Mouse (Mus musculus): ENCODE measurements at regions not wholly inside any gene's neighbourhood (a gene's known extent, or its start where the extent isn't known, plus 50 kb on each side); places are given as distances from the start of the nearest gene placed in this dataset.
A peak's percentile ranks its signal among the peaks of the same experiment; 100 is the strongest.

- H3K4me3 ChIP-seq = no peak overlapping the region
- no peak overlapping the region for H3K27ac ChIP-seq
- no peak overlapping the region for H3K4me2 ChIP-seq (replicated peaks)
- 0 out of 2 replicates have a peak, but pooled peaks have one; percentile 4 for ATAC-seq (ENCODE audit: insufficient number of reproducible peaks, insufficient read depth, low FRiP score, low TSS enrichment)
- H3K4me1 ChIP-seq = peaks cover 10% of the 10 kb centered on the region; the same call in 1 of the 2 replicates
- H3K36me3 ChIP-seq = no peaks in the 10 kb centered on the region
- no peak overlapping the region for H3K9ac ChIP-seq
- peaks cover 2% of the 10 kb centered on the region; the same call in 1 of the 2 replicates for H3K27me3 ChIP-seq
- H3K9me3 ChIP-seq = no peaks in the 10 kb centered on the region
- 82% methylated on average over 8 of the region's 8 CpGs for WGBS
Observed at GRCm38 (mm10) chr12:71561918-71562572, 252.4 kb downstream of the Dact1 start.

GRCm38 (mm10) chr12:71563219-71563618 lies 253.5 kb downstream of the Dact1 start:
- H3K9me3 ChIP-seq = no peaks in the 10 kb centered on the region
- no peak overlapping the region for H3K4me3 ChIP-seq
- WGBS = 96% methylated on average over 4 of the region's 4 CpGs
- no peak overlapping the region for H3K4me2 ChIP-seq (replicated peaks)
- H3K27me3 ChIP-seq = peaks cover 2% of the 10 kb centered on the region; the same call in 1 of the 2 replicates
- H3K27ac ChIP-seq = no peak overlapping the region
- no peaks in the 10 kb centered on the region for H3K36me3 ChIP-seq
- peaks cover 12% of the 10 kb centered on the region; the same call in 1 of the 2 replicates for H3K4me1 ChIP-seq
- no peak for ATAC-seq (ENCODE audit: insufficient number of reproducible peaks, insufficient read depth, low FRiP score, low TSS enrichment)
- no peak overlapping the region for H3K9ac ChIP-seq

DNA sequence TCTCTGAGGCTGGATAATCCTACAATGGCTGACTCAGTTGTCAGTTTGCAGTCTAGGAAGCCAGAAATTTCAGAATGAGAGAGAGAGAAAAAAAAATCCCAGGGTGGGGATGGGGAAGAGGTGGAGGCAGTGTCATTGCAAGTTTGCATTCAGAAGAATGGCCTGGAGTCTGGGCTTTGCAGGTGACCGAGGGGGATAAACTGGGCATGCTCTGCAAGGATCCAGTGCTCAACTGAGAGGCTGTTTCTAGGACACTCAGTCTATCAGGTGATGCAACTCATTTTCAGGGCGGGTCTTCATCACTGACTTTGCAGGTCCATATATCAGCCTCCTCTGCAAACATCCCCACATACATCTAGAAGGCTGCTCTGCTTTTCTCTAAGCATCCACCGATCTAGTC lies 256.7 kb downstream of the Dact1 start:
- WGBS = 97% methylated on average over 3 of the region's 3 CpGs
- H3K4me1 ChIP-seq = peaks cover 21% of the 10 kb centered on the region
- H3K4me3 ChIP-seq = no peak overlapping the region
- peaks cover 2% of the 10 kb centered on the region; the same call in 1 of the 2 replicates for H3K27me3 ChIP-seq
- H3K9me3 ChIP-seq = no peaks in the 10 kb centered on the region
- H3K9ac ChIP-seq = no peak overlapping the region
- no peaks in the 10 kb centered on the region for H3K36me3 ChIP-seq
- H3K27ac ChIP-seq = no peak overlapping the region
- ATAC-seq (ENCODE audit: insufficient number of reproducible peaks, insufficient read depth, low FRiP score, low TSS enrichment) = no peak
- H3K4me2 ChIP-seq (replicated peaks) = no peak overlapping the region

DNA sequence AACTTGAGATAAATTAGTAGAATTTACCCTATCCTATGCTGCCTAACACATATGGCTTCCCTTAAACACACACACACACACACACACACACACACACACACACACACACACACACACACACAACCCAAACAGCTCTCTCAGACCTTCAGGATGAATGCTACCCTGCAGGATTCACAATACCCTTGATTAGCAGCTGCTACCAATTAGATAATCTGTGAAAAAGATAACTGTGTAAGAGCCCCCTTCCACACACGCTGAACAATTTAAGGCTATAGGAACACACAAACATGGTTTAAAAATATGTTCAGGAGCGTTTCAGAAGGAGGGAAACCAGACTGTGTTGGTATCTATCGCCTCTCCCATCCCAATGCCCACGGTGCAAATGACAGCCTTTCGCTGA lies 258.6 kb downstream of the Dact1 start:
- no peaks in the 10 kb centered on the region for H3K9me3 ChIP-seq
- no peak for ATAC-seq (ENCODE audit: insufficient number of reproducible peaks, insufficient read depth, low FRiP score, low TSS enrichment)
- H3K4me1 ChIP-seq = peaks cover 26% of the 10 kb centered on the region
- no peak overlapping the region for H3K4me3 ChIP-seq
- H3K4me2 ChIP-seq (replicated peaks) = no peak overlapping the region
- peaks cover 2% of the 10 kb centered on the region; the same call in 1 of the 2 replicates for H3K27me3 ChIP-seq
- WGBS = 60% methylated on average over 5 of the region's 5 CpGs
- no peaks in the 10 kb centered on the region for H3K36me3 ChIP-seq
- H3K9ac ChIP-seq = no peak overlapping the region
- H3K27ac ChIP-seq = no peak overlapping the region

GRCm38 (mm10) chr12:71568880-71569390 lies 259.3 kb downstream of the Dact1 start:
- WGBS = 82% methylated on average over 6 of the region's 6 CpGs
- no peaks in the 10 kb centered on the region for H3K9me3 ChIP-seq
- no peak overlapping the region for H3K9ac ChIP-seq
- no peak overlapping the region for H3K27ac ChIP-seq
- H3K36me3 ChIP-seq = no peaks in the 10 kb centered on the region
- H3K4me1 ChIP-seq = peaks cover 26% of the 10 kb centered on the region
- peaks cover 2% of the 10 kb centered on the region; the same call in 1 of the 2 replicates for H3K27me3 ChIP-seq
- H3K4me2 ChIP-seq (replicated peaks) = no peak overlapping the region
- no peak for ATAC-seq (ENCODE audit: insufficient number of reproducible peaks, insufficient read depth, low FRiP score, low TSS enrichment)
- no peak overlapping the region for H3K4me3 ChIP-seq

GRCm38 (mm10) chr12:71569662-71570061 lies 260.0 kb downstream of the Dact1 start:
- H3K27ac ChIP-seq = no peak overlapping the region; the same call in 1 of the 2 replicates
- no peaks in the 10 kb centered on the region for H3K9me3 ChIP-seq
- no peak overlapping the region for H3K4me3 ChIP-seq
- H3K4me1 ChIP-seq = peaks cover 26% of the 10 kb centered on the region
- 28% methylated on average over 12 of the region's 12 CpGs for WGBS
- H3K9ac ChIP-seq = no peak overlapping the region
- no peak for ATAC-seq (ENCODE audit: insufficient number of reproducible peaks, insufficient read depth, low FRiP score, low TSS enrichment)
- H3K27me3 ChIP-seq = peaks cover 2% of the 10 kb centered on the region; the same call in 1 of the 2 replicates
- H3K4me2 ChIP-seq (replicated peaks) = no peak overlapping the region
- no peaks in the 10 kb centered on the region for H3K36me3 ChIP-seq

GRCm38 (mm10) chr12:71570116-71570515 lies 260.4 kb downstream of the Dact1 start:
- Histone ChIP-seq H3K9me3 (no peaks in the 10 kb centered on the region), H3K27ac (peak overlapping the region; percentile 37; the same call in 1 of the 2 replicates), H3K4me2 (replicated peaks) (no peak overlapping the region), H3K27me3 (peaks cover 2% of the 10 kb centered on the region; the same call in 1 of the 2 replicates), H3K4me1 (peaks cover 26% of the 10 kb centered on the region), H3K4me3 (no peak overlapping the region), H3K9ac (no peak overlapping the region), H3K36me3 (no peaks in the 10 kb centered on the region)
- 75% methylated on average over 2 of the region's 2 CpGs for WGBS
- no peak for ATAC-seq (ENCODE audit: insufficient number of reproducible peaks, insufficient read depth, low FRiP score, low TSS enrichment)

DNA sequence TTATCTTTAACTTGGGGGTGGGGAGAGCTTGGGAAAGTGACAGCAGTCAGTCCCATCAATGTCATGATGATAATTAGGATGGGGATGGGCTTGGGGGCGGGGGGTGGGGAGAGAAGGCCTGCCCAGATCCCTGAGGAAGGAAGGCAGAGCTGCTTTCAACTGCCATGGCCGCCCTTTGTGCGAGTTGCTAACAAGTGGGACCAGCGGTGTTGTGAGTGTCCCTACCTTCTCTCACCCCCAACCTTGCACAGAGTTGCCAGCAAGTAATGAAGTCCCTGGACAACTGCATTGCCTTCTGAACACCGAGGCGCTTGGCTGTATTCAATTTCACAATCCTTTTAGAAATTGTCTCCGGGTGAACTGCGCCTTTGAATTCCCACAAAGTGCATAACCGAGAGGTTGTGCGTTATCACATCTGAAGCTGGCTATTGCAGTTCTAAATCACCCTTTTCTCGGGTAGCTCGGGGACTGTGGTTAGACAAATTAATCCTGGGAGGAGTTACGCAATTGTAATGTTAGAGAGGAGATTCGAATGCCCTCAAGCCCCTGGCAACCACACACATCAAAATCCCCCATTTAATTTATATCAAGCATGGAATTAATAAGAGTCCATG lies 257.9 kb upstream of the Daam1 start:
- no peak for ATAC-seq (ENCODE audit: insufficient number of reproducible peaks, insufficient read depth, low FRiP score, low TSS enrichment)
- Histone ChIP-seq H3K27ac (no peak overlapping the region), H3K9ac (no peak overlapping the region), H3K9me3 (no peaks in the 10 kb centered on the region), H3K4me1 (peaks cover 34% of the 10 kb centered on the region), H3K36me3 (no peaks in the 10 kb centered on the region), H3K4me3 (no peak overlapping the region), H3K27me3 (no peaks in the 10 kb centered on the region), H3K4me2 (replicated peaks) (no peak overlapping the region)
- 46% methylated on average over 14 of the region's 14 CpGs for WGBS

DNA sequence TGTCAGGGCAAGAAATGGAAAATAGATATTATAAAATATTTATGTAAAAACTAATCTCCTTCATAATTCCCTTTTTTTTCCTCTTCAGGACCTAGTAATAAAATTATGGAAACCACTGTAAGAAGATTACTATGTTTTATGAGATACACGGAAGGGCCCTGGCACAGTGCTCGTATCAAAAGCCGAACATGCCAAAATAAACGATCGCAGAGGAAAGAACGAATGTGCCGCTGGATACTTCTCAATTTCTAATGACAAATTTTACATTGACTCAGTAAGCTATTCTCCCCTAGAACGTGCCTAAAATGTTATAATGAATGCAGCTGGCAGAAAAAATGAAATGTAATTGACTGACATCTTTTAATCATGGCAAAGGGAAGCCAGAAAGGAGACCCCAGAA lies 257.4 kb upstream of the Daam1 start:
- Histone ChIP-seq H3K27me3 (no peaks in the 10 kb centered on the region), H3K4me1 (peaks cover 37% of the 10 kb centered on the region), H3K36me3 (no peaks in the 10 kb centered on the region), H3K4me2 (replicated peaks) (no peak overlapping the region), H3K27ac (no peak overlapping the region), H3K9me3 (no peaks in the 10 kb centered on the region), H3K4me3 (no peak overlapping the region), H3K9ac (no peak overlapping the region)
- no peak for ATAC-seq (ENCODE audit: insufficient number of reproducible peaks, insufficient read depth, low FRiP score, low TSS enrichment)
- WGBS = 74% methylated on average over 8 of the region's 8 CpGs

DNA sequence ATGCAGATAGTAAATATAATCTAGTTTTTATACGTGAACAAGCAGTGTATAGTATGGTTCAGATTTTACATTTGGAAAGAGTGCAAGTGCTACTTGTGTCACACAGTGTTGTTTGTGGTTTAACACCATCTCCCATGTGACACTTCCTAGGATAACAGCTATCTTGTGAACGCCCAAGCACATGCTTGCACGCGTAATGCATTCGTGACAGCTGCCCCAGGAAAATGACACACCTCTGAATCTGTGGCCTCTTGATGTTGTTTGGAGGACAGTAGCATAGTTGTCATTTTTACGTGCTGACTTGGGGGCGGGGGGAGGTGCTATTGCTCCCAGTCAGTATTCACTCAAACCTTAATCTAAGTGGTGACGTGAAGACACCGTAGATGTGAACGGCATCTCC lies 256.2 kb upstream of the Daam1 start:
- Histone ChIP-seq H3K27me3 (no peaks in the 10 kb centered on the region), H3K4me2 (replicated peaks) (no peak overlapping the region), H3K9ac (no peak overlapping the region), H3K36me3 (no peaks in the 10 kb centered on the region), H3K4me3 (no peak overlapping the region), H3K9me3 (no peaks in the 10 kb centered on the region), H3K4me1 (peaks cover 39% of the 10 kb centered on the region), H3K27ac (no peak overlapping the region)
- no peak for ATAC-seq (ENCODE audit: insufficient number of reproducible peaks, insufficient read depth, low FRiP score, low TSS enrichment)
- WGBS = 91% methylated on average over 10 of the region's 10 CpGs

GRCm38 (mm10) chr12:71577349-71577748 lies 253.5 kb upstream of the Daam1 start:
- Histone ChIP-seq H3K4me1 (peaks cover 25% of the 10 kb centered on the region), H3K9me3 (no peaks in the 10 kb centered on the region), H3K9ac (no peak overlapping the region), H3K27ac (no peak overlapping the region), H3K27me3 (no peaks in the 10 kb centered on the region), H3K36me3 (no peaks in the 10 kb centered on the region), H3K4me3 (peak overlapping the region; percentile 17; the same call in 1 of the 2 replicates), H3K4me2 (replicated peaks) (peak overlapping the region; percentile 47)
- 6% methylated on average over 9 of the region's 9 CpGs for WGBS
- ATAC-seq (ENCODE audit: insufficient number of reproducible peaks, insufficient read depth, low FRiP score, low TSS enrichment) = peak; percentile 68; the same call in 1 of the 2 replicates

GRCm38 (mm10) chr12:71578006-71578405 lies 252.9 kb upstream of the Daam1 start:
- no peak overlapping the region for H3K27ac ChIP-seq
- H3K4me2 ChIP-seq (replicated peaks) = no peak overlapping the region
- ATAC-seq (ENCODE audit: insufficient number of reproducible peaks, insufficient read depth, low FRiP score, low TSS enrichment) = no peak
- H3K4me1 ChIP-seq = peaks cover 19% of the 10 kb centered on the region
- H3K9ac ChIP-seq = no peak overlapping the region
- H3K36me3 ChIP-seq = no peaks in the 10 kb centered on the region
- no peak overlapping the region for H3K4me3 ChIP-seq
- no peaks in the 10 kb centered on the region for H3K9me3 ChIP-seq
- WGBS = 66% methylated on average over 9 of the region's 9 CpGs
- no peaks in the 10 kb centered on the region for H3K27me3 ChIP-seq
